Mouse (Mus musculus) lung, adult 10 weeks (tissue): ENCODE data around the gene Hist2h2aa2. TPM values are rescaled to one million over a fixed set of nuclear protein-coding genes. Genes with fewer than 3 reads are reported as not detected.

ENCODE experiments used
- polyA plus RNA-seq: library from polyadenylated mRNA; stranded (reverse); fragments of 350-450 nt; fragmentation: Illumina TruSeq; extraction: RNeasy Lipid Tissue Mini Kit (QIAGEN cat#74804); gene quantifications from one replicate; pipeline ENCODE4 v1.2.3, GENCODE M21; 2014; ENCODE audit warnings: low read depth, low replicate concordance; ENCODE audit not compliant: insufficient read depth

The Hist2h2aa2 gene
- polyA plus RNA-seq: 119 TPM

DNA sequence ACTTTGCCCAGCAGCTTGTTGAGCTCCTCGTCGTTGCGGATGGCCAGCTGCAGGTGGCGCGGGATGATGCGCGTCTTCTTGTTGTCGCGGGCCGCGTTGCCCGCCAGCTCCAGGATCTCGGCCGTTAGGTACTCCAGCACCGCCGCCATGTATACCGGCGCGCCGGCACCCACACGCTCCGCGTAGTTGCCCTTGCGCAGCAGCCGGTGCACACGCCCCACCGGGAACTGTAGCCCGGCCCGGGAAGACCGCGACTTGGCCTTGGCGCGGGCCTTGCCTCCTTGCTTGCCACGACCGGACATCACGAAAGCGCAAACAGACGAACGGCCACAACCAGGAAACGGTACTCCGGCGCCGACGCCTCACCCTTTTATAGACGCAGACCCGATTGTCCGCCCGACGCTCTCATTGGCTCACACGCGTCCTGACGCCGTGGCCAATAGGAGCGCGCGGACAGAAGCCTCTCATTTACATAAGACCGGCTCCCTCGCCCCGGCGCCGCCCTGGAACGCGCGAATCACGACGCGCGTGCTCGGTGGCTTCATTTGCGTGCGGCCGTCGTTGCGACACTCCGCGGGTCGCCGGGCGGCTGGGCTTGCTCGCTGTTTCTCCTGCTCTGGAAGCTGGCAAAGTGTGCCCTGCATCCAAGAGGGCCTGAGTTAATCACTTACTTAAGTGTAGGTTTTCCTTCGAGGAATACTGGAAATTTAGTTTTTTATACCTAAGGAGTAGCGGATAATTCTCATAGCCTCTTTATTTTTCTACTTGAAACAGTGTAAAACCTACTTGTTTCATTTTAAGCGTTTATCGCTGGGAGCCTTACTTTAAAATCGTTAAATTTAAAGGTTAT, at the start of gene Hist2h2aa2:
Gene Hist2h2aa2, minus strand, starts transcription at position 328 of the 850 bp plus-strand sequence.

DNA sequence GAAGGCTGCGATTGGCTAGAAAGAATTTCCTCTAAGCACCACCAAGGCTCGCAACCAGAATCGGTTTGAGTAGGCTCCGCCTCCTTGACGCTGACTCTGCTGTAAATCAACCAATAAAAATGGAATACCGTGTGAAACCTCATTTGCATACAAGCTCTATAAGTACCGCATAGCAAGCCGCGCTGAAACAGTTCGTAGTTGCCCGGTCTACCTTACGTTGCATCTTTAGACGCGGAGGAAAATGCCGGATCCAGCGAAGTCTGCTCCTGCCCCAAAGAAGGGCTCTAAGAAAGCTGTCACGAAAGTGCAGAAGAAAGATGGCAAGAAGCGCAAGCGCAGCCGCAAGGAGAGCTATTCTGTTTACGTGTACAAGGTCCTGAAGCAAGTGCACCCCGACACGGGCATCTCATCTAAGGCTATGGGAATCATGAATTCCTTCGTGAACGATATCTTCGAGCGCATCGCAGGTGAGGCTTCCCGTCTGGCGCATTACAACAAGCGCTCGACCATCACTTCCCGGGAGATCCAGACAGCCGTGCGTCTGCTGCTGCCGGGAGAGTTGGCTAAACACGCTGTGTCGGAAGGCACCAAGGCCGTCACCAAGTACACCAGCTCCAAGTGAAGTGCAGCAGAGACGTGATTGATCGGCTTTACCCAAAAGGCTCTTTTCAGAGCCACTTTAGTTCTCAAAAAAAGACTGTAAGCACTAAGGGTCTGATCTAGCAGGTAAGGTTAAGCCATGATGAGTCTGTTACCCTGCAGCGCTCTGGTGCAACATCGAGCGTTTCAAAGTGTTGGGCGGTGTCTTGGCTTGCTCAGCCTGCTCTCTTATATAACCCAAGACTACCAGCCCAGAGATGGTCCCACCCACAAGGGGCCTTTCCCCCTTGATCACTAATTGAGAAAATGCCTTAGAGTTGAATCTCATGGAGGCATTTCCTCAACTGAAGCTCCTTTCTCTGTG, 29.7 kb upstream of the Hist2h2aa2 start, which contains the start of gene Hist2h2bb:
Gene Hist2h2bb, plus strand, starts transcription at position 242 of the 964 bp plus-strand sequence.

DNA sequence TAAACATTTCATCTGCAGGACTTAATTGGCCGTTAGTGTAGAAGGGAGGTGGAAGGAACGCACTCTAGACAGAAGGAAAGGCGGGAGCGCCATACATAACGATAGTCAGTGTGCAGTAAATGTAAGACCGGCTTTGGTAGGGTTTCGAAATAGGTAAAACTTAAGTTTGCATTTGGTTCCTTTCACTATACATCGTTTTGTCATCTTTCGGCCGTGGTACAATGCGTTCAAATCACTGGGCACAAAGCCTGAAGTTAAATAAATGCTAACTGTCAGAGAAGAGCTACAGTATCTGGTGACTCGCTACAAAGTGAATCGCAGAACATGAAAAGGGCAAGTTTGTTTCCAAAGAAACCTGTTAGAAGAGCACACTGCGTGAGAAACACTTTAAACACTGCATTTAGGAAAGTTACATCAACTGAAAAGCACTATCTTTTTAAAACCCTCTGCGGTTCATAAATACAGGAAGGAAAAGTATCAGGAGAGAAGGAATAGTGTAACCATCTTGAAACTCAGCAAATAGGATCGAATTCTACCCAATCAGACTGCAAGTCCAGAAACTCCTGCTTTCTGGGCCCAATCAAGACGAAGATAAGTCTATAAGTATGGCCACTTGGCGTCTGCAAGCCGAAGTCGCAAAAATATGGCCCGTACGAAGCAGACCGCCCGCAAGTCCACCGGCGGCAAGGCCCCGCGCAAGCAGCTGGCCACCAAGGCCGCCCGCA, 28.1 kb upstream of the Hist2h2aa2 start, which contains the start of gene Hist2h3b:
Gene Hist2h3b, plus strand, starts transcription at position 604 of the 725 bp plus-strand sequence.

DNA sequence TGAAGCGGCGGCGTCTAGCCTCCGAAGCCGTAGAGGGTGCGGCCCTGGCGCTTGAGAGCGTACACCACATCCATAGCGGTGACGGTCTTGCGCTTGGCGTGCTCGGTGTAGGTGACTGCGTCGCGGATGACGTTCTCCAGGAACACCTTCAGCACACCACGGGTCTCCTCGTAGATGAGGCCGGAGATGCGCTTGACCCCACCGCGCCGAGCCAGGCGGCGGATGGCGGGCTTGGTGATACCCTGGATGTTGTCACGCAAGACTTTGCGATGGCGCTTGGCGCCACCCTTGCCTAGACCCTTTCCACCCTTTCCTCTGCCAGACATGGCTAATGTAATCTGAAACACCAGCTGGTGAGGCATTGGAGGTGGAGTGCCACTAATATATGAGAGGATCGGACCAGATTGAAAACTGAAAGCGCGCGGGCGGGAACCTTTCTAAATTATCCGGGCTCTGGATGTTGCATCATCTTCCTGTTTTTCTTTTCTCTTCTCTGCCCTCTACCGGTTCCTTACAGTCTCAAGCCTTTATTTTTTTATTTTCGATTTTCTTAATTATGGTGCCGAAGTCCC, 23.0 kb upstream of the Hist2h2aa2 start, which contains the start of gene Hist2h4:
Gene Hist2h4, minus strand, starts transcription at position 333 of the 572 bp plus-strand sequence.

DNA sequence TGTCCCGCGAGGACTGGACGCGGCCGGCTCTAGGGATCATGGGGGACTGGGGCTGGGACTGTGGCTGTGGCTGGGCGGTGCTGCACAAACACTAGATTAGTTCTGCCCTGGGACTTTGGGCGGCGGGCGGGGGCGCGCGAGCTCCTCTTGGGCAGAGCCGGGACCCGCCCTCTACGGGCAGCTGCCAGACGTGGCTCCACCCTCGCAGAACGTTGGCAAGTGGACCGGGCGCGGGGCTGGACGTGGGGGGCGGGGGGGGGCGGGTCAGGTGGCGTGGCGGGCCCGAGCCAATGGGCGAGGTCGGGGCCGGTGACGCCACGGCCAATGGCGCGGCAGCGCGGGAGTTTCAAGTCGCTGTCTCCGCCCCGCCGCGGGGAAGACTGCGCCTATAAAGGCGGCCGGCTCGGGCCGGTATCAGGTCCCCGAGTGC, 6.4 kb upstream of the Hist2h2aa2 start, which contains the start of gene Hist2h3c1:
Gene Hist2h3c1, plus strand, starts transcription at position 259 of the 430 bp plus-strand sequence.

DNA sequence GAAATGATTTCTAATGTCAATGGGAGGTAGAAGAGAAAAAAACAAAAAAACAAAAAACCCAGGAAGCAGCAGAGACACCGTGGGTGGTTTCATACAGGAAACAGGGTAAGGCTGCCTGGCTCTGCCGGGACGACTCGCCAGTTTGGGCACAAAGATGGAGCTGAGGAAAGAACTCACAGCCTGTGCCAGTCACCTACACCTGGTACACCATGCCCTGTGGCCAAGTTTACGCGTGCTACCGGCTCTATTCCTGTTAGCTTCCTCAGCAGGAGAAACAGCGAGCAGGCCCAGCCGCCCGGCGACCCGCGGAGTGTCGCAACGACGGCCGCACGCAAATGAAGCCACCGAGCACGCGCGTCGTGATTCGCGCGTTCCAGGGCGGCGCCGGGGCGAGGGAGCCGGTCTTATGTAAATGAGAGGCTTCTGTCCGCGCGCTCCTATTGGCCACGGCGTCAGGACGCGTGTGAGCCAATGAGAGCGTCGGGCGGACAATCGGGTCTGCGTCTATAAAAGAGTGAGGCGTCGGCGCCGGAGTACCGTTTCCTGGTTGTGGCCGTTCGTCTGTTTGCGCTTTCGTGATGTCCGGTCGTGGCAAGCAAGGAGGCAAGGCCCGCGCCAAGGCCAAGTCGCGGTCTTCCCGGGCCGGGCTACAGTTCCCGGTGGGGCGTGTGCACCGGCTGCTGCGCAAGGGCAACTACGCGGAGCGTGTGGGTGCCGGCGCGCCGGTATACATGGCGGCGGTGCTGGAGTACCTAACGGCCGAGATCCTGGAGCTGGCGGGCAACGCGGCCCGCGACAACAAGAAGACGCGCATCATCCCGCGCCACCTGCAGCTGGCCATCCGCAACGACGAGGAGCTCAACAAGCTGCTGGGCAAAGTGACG, 5.2 kb upstream of the Hist2h2aa2 start, which contains the start of gene Hist2h2aa1:
Gene Hist2h2aa1, plus strand, starts transcription at position 495 of the 884 bp plus-strand sequence.

DNA sequence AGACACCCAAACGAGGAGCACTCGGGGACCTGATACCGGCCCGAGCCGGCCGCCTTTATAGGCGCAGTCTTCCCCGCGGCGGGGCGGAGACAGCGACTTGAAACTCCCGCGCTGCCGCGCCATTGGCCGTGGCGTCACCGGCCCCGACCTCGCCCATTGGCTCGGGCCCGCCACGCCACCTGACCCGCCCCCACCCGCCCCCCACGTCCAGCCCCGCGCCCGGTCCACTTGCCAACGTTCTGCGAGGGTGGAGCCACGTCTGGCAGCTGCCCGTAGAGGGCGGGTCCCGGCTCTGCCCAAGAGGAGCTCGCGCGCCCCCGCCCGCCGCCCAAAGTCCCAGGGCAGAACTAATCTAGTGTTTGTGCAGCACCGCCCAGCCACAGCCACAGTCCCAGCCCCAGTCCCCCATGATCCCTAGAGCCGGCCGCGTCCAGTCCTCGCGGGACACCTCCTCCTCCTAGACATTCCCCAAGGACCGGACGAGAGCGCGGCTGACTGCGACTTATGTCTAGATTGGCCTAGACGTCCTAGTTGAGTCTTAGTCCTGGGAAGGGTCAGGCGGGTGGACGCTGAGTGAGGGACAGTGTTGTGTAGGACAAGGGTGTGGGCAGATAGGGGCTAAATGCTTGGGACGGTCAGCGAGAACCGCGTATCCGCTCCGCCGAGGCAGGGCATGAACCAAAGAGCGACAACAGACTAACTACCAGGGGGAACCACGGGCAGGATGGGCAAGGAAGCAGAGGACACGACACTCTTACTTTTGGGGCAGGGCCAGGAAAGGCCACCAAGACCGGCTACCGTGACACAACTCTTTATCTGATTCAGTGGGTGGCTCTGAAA, 902 bp downstream of the Hist2h2aa2 start, which contains the start of gene Hist2h3c2:
Gene Hist2h3c2, minus strand, starts transcription at position 174 of the 840 bp plus-strand sequence.

DNA sequence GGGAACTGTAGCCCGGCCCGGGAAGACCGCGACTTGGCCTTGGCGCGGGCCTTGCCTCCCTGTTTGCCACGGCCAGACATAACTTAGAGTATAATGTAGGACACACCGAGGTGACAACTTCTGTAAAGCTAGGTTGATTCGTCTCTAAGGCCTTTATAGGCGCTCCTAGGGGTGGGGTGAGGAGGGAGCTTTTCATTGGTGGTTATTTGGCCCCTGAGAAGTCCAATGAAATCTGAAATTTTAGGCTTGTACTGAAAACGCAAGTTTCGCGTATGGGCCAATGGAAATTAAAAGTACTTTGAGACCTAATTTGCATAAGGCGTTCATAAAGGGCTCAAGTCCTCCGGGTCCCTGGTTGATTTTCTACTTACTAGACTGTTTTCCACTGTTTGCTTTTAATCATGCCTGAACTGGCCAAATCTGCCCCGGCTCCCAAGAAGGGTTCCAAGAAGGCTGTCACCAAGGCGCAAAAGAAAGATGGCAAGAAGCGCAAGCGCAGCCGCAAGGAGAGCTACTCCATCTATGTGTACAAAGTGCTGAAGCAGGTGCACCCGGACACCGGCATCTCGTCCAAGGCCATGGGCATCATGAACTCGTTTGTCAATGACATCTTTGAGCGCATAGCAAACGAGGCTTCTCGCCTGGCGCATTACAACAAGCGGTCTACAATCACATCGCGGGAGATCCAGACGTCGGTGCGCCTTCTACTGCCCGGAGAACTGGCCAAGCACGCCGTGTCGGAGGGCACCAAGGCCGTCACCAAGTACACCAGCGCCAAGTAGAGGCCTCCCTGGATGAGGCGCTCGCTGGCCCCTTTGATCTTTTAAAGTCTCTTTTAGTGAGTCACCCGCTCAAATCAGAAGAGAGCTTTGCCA, 19.1 kb downstream of the Hist2h2aa2 start, which contains the start of the genes Hist2h2ac and Hist2h2be:
Gene Hist2h2ac, minus strand, starts transcription at position 116 of the 875 bp plus-strand sequence.
Gene Hist2h2be, plus strand, starts transcription at position 355 of the 875 bp plus-strand sequence.

DNA sequence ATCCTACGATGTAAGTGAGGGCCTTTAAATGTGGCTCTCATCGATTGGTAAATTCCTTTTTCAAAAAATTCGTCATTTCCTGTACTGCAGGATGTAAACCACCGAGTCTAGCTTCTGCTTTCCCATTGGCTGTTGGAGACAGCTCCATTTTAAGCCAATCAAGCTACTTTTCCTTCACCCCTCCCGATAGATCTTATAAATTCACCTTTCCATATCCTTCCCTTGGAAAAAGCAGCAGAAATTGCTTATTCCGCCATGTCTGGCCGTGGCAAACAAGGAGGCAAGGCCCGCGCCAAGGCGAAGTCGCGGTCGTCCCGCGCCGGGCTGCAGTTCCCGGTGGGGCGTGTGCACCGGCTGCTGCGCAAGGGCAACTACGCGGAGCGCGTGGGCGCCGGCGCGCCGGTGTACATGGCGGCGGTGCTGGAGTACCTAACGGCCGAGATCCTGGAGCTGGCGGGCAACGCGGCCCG, 20.4 kb downstream of the Hist2h2aa2 start, which contains the start of the genes Bola1 and Hist2h2ab:
Gene Bola1, minus strand, starts transcription at position 49 of the 470 bp plus-strand sequence.
Gene Hist2h2ab, plus strand, starts transcription at position 205 of the 470 bp plus-strand sequence.

Other genes starting within 250 kb of the Hist2h2aa2 start
- gene Plekho1, start 244.3 kb downstream of the Hist2h2aa2 start, polyA plus RNA-seq: 84.1 TPM
- 19.7 TPM for gene Vps45, start 181.8 kb downstream of the Hist2h2aa2 start, polyA plus RNA-seq
- gene Otud7b, start 135.7 kb downstream of the Hist2h2aa2 start, polyA plus RNA-seq: 14.2 TPM
- 5.5 TPM for gene Mtmr11, start 78.3 kb downstream of the Hist2h2aa2 start, polyA plus RNA-seq
- 24.0 TPM for gene Sf3b4, start 67.9 kb downstream of the Hist2h2aa2 start, polyA plus RNA-seq
- gene Sv2a, start 59.1 kb downstream of the Hist2h2aa2 start, polyA plus RNA-seq: 0.72 TPM
- 43.7 TPM for gene Bola1, start 20.6 kb downstream of the Hist2h2aa2 start, polyA plus RNA-seq
- not detected for gene Hist2h2ab, start 20.4 kb downstream of the Hist2h2aa2 start, polyA plus RNA-seq
- not detected for gene Hist2h2ac, start 19.4 kb downstream of the Hist2h2aa2 start, polyA plus RNA-seq
- gene Hist2h2be, start 19.2 kb downstream of the Hist2h2aa2 start, polyA plus RNA-seq: 6.0 TPM
- gene Hist2h3c2, start 1.1 kb downstream of the Hist2h2aa2 start, polyA plus RNA-seq: 6.1 TPM
- 16.0 TPM for gene Hist2h2aa1, start 5.2 kb upstream of the Hist2h2aa2 start, polyA plus RNA-seq
- gene Hist2h3c1, start 6.4 kb upstream of the Hist2h2aa2 start, polyA plus RNA-seq: not detected
- gene Hist2h4, start 23.0 kb upstream of the Hist2h2aa2 start, polyA plus RNA-seq: not detected
- gene Hist2h3b, start 28.4 kb upstream of the Hist2h2aa2 start, polyA plus RNA-seq: not detected
- gene Hist2h2bb, start 29.5 kb upstream of the Hist2h2aa2 start, polyA plus RNA-seq: not detected
- gene Fcgr1, start 53.7 kb upstream of the Hist2h2aa2 start, polyA plus RNA-seq: 5.0 TPM
- not detected for gene BC107364, start 212.0 kb upstream of the Hist2h2aa2 start, polyA plus RNA-seq